Mouse (Mus musculus) layer of hippocampus, adult 6 months (tissue): ENCODE results near the gene 1700129C05Rik. TPM values are rescaled to one million over a fixed set of nuclear protein-coding genes. Genes with fewer than 3 reads are reported as not detected.

Experiments
- long read RNA-seq, 2 experiments: library from polyadenylated mRNA; unstranded; transcript quantifications; one replicate each; pipeline ENCODE4 v2.0.0; 2019 to 2020
- polyA plus RNA-seq: library from polyadenylated mRNA; unstranded; fragments of <200 nt; fragmentation: Nextera tagmentation; gene quantifications from 2 replicates; pipeline ENCODE4 v1.2.3, GENCODE M21; 2021

1700129C05Rik gene
- not detected in 2 replicates for polyA plus RNA-seq
- long read RNA-seq, experiment 1: 0 reads
- long read RNA-seq, experiment 2: 0 reads

DNA sequence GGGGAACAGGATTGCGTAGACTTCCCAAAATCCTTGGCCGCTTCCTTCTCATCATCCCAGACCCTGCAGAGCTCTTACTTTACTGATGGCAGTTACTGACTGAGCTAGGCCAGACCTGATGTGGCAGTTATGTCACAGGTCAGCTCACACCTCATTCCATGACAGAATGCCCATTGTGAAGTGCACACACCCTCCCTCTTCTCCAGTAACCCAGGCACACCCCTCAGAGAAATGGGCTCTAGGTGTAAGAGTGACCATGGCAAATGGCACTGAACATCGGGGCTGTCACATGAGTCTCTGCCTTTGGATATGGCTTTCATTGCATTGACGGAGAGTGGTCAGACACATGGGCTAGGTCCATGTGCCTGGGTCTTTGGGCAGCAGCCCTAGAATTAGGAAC lies at the start of gene 1700129C05Rik:
Gene 1700129C05Rik, minus strand, starts transcription at position 101 of the 400 bp plus-strand sequence.

GRCm38 (mm10) chr14:59178649-59179048 lies 36.0 kb upstream of the 1700129C05Rik start, which contains the start of gene Gm5142:
TSS of gene Gm5142 (minus strand) at chr14:59178749.

Other genes starting within 250 kb of the 1700129C05Rik start
- not detected in 2 replicates for gene Gm5142, start 35.9 kb upstream of the 1700129C05Rik start, polyA plus RNA-seq
- 15.2 and 15.8 TPM in 2 replicates for gene Rcbtb1, start 58.3 kb upstream of the 1700129C05Rik start, polyA plus RNA-seq
- gene Gm6904, start 117.3 kb upstream of the 1700129C05Rik start, polyA plus RNA-seq: not detected in 2 replicates
- gene Phf11a, start 154.6 kb upstream of the 1700129C05Rik start, polyA plus RNA-seq: 0.11 and 0.24 TPM in 2 replicates
- 0.50 and 0.72 TPM in 2 replicates for gene Phf11b, start 198.5 kb upstream of the 1700129C05Rik start, polyA plus RNA-seq
- gene Phf11d, start 222.6 kb upstream of the 1700129C05Rik start, polyA plus RNA-seq: 0.43 and 1.1 TPM in 2 replicates